Mouse (Mus musculus): ENCODE measurements at regions not wholly inside any gene's neighbourhood (a gene's known extent, or its start where the extent isn't known, plus 50 kb on each side); places are given as distances from the start of the nearest gene placed in this dataset.

- TF ChIP-seq CTCF (IDR thresholded peaks at IDR 0.05; ENCODE audit: low read depth, low read length) = no peak
- TF ChIP-seq POLR2A (IDR thresholded peaks at IDR 0.05; ENCODE audit: insufficient read depth, low read length) = no peak
These were observed 113.7 kb upstream of the Adgrl2 start for GRCm38 (mm10) chr3:149104080-149104479.
